Mouse (Mus musculus): ENCODE results near the gene Nkd2.

- TF ChIP-seq CTCF (IDR thresholded peaks at IDR 0.05): no peak
- no peak for TF ChIP-seq EP300 (IDR thresholded peaks at IDR 0.05)
Measured at GRCm38 (mm10) chr13:73839137-73839548, 8.3 kb downstream of the Nkd2 start.

Data from lung, postnatal 0 days (tissue).